Mouse (Mus musculus) hindlimb bud, embryonic 11.5 days (tissue): ENCODE results near the gene Sipa1l2.

Source experiments
- DNase-seq: peaks from one replicate; pipeline ENCODE4 v3.0.0-alpha.2; 2012; ENCODE audit warnings: low read depth, low spot score; ENCODE audit errors: extremely low spot score

Gene Sipa1l2

GRCm38 (mm10) chr8:125372596-125372995, 197.0 kb downstream of the Sipa1l2 start:
- no peak for DNase-seq

DNA sequence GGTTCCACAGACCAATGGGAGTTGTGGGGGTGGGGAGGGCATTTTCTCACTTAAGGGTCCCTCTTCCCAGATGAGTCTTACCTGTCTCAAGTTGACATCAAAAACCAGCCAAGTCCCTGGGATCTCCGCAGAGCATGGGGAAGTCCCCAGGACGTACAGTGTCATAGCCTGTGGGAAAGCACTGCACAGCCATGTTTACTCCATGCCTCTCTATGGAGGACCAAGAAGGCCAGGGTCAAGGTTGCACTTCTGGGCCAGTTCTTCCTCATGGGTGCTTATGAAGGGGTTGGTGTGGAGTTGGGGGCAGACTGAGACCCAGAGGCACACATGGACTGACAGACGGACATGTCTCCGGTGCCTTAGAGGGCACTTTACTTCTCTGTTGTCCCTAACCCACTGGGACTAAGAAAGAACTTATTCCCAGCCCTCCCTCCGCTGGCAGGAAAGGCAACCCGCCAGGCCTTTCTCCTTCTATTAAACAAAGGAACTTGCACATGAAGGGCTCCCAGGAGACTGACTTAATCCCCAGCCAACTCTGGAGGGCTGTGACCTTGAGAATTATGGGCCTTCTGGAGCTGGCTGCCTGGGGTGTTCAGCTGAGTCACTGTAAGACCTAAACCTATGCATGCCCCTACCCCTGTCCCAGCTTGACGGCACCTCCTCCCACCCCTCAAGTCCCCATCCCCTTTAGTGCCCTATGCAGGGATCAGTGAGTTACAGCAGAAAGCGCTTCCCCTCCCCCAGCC, 199.9 kb downstream of the Sipa1l2 start:
- DNase-seq: no peak

DNA sequence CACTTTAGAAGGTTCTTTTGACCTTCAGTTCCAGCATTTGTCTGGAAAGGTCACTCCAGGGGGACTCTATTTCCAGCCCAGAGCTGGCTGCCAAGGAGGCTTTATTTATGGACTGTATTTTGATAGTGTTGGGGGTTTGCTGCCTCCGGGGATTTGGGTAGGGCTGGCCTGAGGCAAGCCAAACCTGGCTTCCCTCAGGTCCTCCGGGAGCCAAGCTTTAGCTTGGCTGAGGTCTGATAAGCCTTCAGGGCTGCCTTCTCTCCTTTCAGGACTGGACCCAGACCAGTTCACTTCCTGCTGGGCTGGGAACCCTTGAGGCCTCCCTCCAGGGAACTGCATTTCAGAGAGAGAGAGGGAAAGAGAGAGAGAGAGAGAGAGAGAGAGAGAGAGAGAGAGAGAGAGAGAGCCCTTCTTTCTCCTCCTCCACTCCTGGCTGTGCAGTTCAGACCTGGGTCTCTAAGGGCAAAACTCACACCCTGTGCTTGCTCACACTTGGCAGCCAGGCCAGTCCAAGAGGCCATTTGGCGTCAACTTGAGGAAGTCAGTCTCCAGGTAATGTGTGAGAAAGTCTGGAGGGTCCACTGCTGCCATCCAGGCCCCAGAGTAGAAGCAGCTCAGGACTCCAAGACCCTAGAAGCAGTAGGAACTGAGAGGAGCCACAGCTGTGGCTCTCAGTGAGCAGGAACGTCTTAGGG, 201.1 kb downstream of the Sipa1l2 start:
- DNase-seq: no peak
